Mouse (Mus musculus): ENCODE measurements around the gene Zfp800. TPM values are rescaled to one million over a fixed set of nuclear protein-coding genes. Genes with fewer than 3 reads are reported as not detected.

Gene Zfp800
- 9.4 and 10.6 TPM in 2 replicates for polyA plus RNA-seq (2012; rRNA removed)

DNA sequence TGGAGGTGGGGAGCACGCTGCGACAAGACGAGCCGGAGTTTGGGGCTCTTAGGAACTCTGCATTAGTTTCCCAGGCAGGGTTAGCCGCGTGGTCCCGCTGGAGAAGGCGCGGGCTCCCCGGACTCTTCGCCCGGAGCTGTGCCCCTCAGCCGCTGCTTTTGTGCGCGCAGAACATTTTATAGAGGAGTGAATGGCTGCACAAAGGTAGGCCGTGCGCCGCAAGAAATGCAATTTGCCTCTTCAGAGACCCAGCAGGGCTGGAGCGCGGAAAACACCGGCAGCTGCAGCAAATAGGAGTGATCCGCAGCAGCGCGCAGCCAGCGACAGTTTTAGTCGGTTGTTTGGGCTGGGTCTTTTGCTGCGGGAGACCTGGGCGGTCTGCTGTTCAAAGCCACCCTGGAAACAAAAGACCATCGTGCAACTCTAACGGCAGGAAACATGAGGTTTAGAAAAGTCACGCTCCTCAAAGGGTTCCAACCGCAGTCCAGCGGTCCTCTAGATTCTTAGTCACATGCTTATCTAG is at the start of gene Zfp800:
TSS of gene Zfp800 (minus strand) at position 325 of the 523 bp plus-strand sequence.

DNA sequence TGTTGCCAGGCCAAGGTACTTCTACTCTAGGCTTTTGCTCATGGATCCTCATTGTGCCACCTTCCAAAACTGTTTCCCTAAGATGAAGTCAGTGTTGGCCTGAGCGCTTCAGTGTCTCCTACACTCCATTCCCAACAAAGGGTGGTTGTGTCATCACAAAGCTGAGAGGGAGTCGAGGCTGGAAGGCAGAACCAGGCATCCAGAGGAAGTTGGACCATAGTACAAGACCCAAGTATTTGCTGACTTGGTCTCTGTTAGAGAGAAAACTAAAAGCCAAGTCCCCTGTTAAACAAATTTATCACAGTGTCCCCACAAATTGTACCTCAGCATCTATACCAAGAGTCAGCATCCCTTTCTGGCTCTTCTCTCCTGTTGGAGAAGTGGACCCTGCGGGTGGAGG is 30.5 kb upstream of the Zfp800 start, which contains the start of gene Gcc1:
TSS of gene Gcc1 (minus strand) at position 101 of the 400 bp plus-strand sequence.

DNA sequence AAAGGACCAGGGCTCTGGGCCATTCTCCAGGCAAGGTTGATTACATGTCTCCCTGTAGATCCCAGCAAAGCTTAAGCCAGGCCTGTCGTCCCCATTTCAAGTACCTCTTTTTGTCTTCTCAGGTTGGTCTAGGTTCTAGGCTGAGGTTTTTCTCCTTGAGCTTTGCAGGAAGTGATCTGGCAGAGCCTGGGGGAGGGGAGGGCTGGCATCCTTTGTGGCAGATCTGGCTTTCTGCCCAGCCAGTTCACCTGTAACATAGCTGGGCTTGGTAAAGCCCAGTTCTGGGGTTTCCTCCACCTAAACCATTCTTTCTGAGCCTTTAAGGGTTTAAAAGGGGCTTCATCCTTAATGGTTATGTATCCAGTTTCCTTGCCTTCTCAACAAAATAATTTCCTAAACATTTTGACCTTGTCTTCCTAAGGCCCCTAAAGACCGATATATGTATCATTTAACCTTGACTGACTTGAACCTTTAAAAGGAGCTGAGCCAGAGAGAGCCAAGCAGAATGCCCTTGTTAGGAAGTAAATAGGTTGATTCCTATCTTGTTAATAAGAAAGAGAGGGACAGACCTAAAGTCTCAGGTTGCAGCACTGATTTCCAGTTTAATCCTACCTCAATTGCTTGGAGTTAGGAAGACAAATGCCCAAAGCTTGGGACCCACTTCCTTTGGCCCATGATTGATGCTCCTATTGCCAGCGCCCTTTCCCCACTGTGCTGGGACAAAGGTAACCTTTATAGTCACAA is 29.5 kb upstream of the Zfp800 start, which contains the start of gene Fscn3:
TSS of gene Fscn3 (plus strand) at position 694 of the 744 bp plus-strand sequence.

DNA sequence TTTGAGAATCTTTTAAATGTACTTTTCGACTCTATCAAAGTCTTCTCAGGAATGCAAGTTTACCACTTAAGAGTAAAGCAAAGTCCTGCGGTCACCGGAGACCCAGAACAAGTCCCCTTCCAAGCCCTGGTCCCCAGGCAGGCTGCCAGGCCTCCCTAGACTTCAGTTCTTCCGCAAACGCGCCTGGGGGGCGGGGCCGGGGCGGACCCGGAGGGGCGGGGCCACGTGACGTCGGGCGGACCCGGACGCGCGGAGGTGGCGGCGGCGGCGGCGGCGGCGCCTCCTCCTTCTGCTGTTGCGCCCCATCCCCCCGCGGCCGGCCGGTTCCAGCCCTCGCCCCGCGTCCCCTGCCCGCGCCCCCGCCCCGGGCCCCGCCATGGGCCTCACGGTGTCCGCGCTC is 25.5 kb upstream of the Zfp800 start, which contains the start of gene Arf5:
TSS of gene Arf5 (plus strand) at position 248 of the 400 bp plus-strand sequence.

Other genes starting within 250 kb of the Zfp800 start
- gene Arf5, start 25.6 kb upstream of the Zfp800 start, polyA plus RNA-seq (2012; rRNA removed) = 221 and 290 TPM in 2 replicates
- gene Fscn3, start 29.8 kb upstream of the Zfp800 start, polyA plus RNA-seq (2012; rRNA removed) = 0.04 and 0.11 TPM in 2 replicates
- gene Gcc1, start 30.4 kb upstream of the Zfp800 start, polyA plus RNA-seq (2012; rRNA removed) = 7.2 and 10.7 TPM in 2 replicates
- gene Pax4, start 51.3 kb upstream of the Zfp800 start, polyA plus RNA-seq (2012; rRNA removed) = not detected in 2 replicates
- gene Snd1, start 77.1 kb upstream of the Zfp800 start, polyA plus RNA-seq (2012; rRNA removed) = 75.6 and 88.9 TPM in 2 replicates

All from central nervous system, embryonic 11.5 days (tissue).